Mouse (Mus musculus) thymus, adult 2 months (tissue): Measurements from ENCODE around the gene Chit1.

Experiments used
- CTCF ChIP-seq: fragments of 200-500 bp; IDR thresholded peaks from 2 replicates; pipeline ENCODE4 v1.5.1; 2012; ENCODE audit warnings: mild to moderate bottlenecking, control low read depth, low read length, moderate library complexity, borderline replicate concordance; ENCODE audit not compliant: control insufficient read depth, poor library complexity, insufficient read depth; ENCODE audit errors: extremely low read depth
- POLR2A ChIP-seq: fragments of 200-500 bp; IDR thresholded peaks from 2 replicates; pipeline ENCODE4 v1.6.1; 2012; ENCODE audit warnings: mild to moderate bottlenecking, low read length, control low read depth, moderate library complexity; ENCODE audit not compliant: control insufficient read depth, poor library complexity, insufficient read depth; ENCODE audit errors: extremely low read depth

- TF ChIP-seq POLR2A (no peak), CTCF (no peak)
Observed at GRCm38 (mm10) chr1:134177976-134178375, 66.9 kb downstream of the Chit1 start.
